In the genomic region with DNA sequence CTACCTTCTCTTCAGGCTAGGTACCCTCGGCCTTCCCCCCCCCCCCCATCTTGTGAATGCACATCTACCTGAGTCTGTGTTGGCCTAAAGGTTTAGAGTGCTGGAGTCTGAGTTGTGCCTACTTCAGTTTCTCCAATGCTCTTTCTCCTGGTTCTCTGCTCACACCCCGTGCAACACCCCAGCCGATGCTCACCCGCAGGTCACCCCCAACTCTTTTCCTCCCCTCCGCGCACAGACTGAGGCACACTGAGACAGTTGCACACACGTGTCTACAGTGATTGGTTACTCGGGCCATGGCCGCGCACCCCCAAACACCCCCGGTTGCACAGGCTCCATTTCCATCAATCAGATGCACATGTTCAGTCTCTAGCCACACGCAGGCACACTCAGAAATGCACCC, we compare ENCODE assay signal across 22 mouse cellular contexts. TPM values are rescaled to one million over a fixed set of nuclear protein-coding genes. Genes with fewer than 3 reads are reported as not detected.
A peak's percentile ranks its signal among the peaks of the same experiment; 100 is the strongest.
DNase-seq lines count a peak whose midpoint lies in the region; ATAC-seq lines count a peak whose summit lies in the region.
"Had no signal": no experiment of that assay in that cellular context is flagged by ENCODE, and none has a peak within 500 bp of the region (broad histone marks: within the 10 kb centered on the region; RNA-seq: fewer than 3 reads in every experiment).

No protein-coding gene starts in this region.

- H3K36me3 ChIP-seq in forebrain, embryonic 11.5 days (ENCODE audit: control insufficient read depth, insufficient read depth, low read length) = no peaks in the 10 kb centered on the region
- no peaks in the 10 kb centered on the region for H3K36me3 ChIP-seq in forebrain, embryonic 10.5 days (replicated peaks)
- H3K36me3 ChIP-seq in midbrain, embryonic 11.5 days (ENCODE audit: control insufficient read depth, insufficient read depth, low read length) = no peaks in the 10 kb centered on the region
- H3K36me3 ChIP-seq in midbrain, embryonic 16.5 days (ENCODE audit: control insufficient read depth, insufficient read depth, low read length) = no peaks in the 10 kb centered on the region
- H3K36me3 ChIP-seq in neural tube, embryonic 15.5 days = no peaks in the 10 kb centered on the region
- H3K36me3 ChIP-seq: forebrain, embryonic 15.5 days; G1E; heart, embryonic 15.5 days had no signal

- no peak for ATAC-seq in forebrain, embryonic 11.5 days (replicated peaks; ENCODE audit: low FRiP score)
- no peak for ATAC-seq in midbrain, embryonic 11.5 days (ENCODE audit: low FRiP score)
- ATAC-seq in midbrain, embryonic 16.5 days = no peak
- ATAC-seq in neural tube, embryonic 15.5 days (ENCODE audit: low FRiP score) = no peak
- ATAC-seq: CD4-positive, CD25-positive, alpha-beta regulatory T cell, adult 4 months; forebrain, embryonic 15.5 days; intestine, embryonic 16.5 days had no signal

- H3K27me3 ChIP-seq in forebrain, embryonic 11.5 days (ENCODE audit: control insufficient read depth, insufficient read depth, low read length) = peaks cover 88% of the 10 kb centered on the region
- peaks cover 100% of the 10 kb centered on the region for H3K27me3 ChIP-seq in forebrain, embryonic 10.5 days (ENCODE audit: poor library complexity, severe bottlenecking)
- peaks cover 97% of the 10 kb centered on the region for H3K27me3 ChIP-seq in midbrain, embryonic 11.5 days (ENCODE audit: control insufficient read depth, insufficient read depth, low read length)
- peaks cover 57% of the 10 kb centered on the region for H3K27me3 ChIP-seq in midbrain, embryonic 16.5 days (ENCODE audit: control insufficient read depth, insufficient read depth, low read depth, low read length)
- H3K27me3 ChIP-seq in neural tube, embryonic 15.5 days (replicated peaks) = peaks cover 48% of the 10 kb centered on the region

- intact Hi-C loops in left cerebral cortex, postnatal 10 days (cut with DNase I) = no loop called here
- intact Hi-C loops in left cerebral cortex, postnatal 14 days (cut with DNase I) = no loop called here

- H3K9me3 ChIP-seq in forebrain, embryonic 11.5 days (ENCODE audit: control insufficient read depth, low read length) = no peaks in the 10 kb centered on the region
- H3K9me3 ChIP-seq in forebrain, embryonic 10.5 days = no peaks in the 10 kb centered on the region
- no peaks in the 10 kb centered on the region for H3K9me3 ChIP-seq in midbrain, embryonic 11.5 days (ENCODE audit: control insufficient read depth, low read length)
- no peaks in the 10 kb centered on the region for H3K9me3 ChIP-seq in midbrain, embryonic 16.5 days (replicated peaks; ENCODE audit: control insufficient read depth, low read length, poor library complexity, severe bottlenecking)
- no peaks in the 10 kb centered on the region for H3K9me3 ChIP-seq in neural tube, embryonic 15.5 days (replicated peaks)
- H3K9me3 ChIP-seq: forebrain, embryonic 15.5 days; heart, embryonic 15.5 days had no signal

- WGBS in forebrain, embryonic 11.5 days = 5% methylated on average over 11 of the region's 12 CpGs
- 5% methylated on average over 12 of the region's 12 CpGs for WGBS in forebrain, embryonic 10.5 days
- WGBS in midbrain, embryonic 11.5 days = 6% methylated on average over 12 of the region's 12 CpGs
- 4% methylated on average over 12 of the region's 12 CpGs for WGBS in midbrain, embryonic 16.5 days
- 3% methylated on average over 12 of the region's 12 CpGs for WGBS in neural tube, embryonic 15.5 days

- no peak overlapping the region for H3K4me2 ChIP-seq in forebrain, embryonic 11.5 days (ENCODE audit: low read depth, low read length, severe bottlenecking)
- no peak overlapping the region for H3K4me2 ChIP-seq in midbrain, embryonic 11.5 days
- H3K4me2 ChIP-seq in midbrain, embryonic 16.5 days (ENCODE audit: low read length) = no peak overlapping the region
- peak overlapping the region; percentile 66 for H3K4me2 ChIP-seq in neural tube, embryonic 15.5 days
- H3K4me2 ChIP-seq: forebrain, embryonic 15.5 days; heart, embryonic 11.5 days; heart, embryonic 15.5 days had no signal

- no peak overlapping the region for H3K9ac ChIP-seq in forebrain, embryonic 11.5 days (ENCODE audit: low read length)
- H3K9ac ChIP-seq in midbrain, embryonic 11.5 days (ENCODE audit: low read length) = no peak overlapping the region
- no peak overlapping the region for H3K9ac ChIP-seq in midbrain, embryonic 16.5 days (ENCODE audit: low read depth, low read length)
- H3K9ac ChIP-seq in neural tube, embryonic 15.5 days (replicated peaks) = no peak overlapping the region
- H3K9ac ChIP-seq: forebrain, embryonic 15.5 days; heart, embryonic 15.5 days had no signal

- peak; percentile 50 for DNase-seq in forebrain, embryonic 11.5 days (ENCODE audit: low spot score)
- no peak for DNase-seq in forebrain, embryonic 10.5 days (ENCODE audit: extremely low spot score, low spot score)
- peak; percentile 92 for DNase-seq in midbrain, embryonic 11.5 days (ENCODE audit: low spot score, missing footprints)
- DNase-seq in neural tube, embryonic 10.5 days (ENCODE audit: extremely low spot score, low spot score) = peak; percentile 30
- DNase-seq in left cerebral cortex, postnatal 10 days (ENCODE audit: extremely low spot score in 1 of 2, low spot score in 2 of 2) = no peak
- DNase-seq in left cerebral cortex, postnatal 14 days (ENCODE audit: low spot score in 2 of 2) = no peak
- DNase-seq: adrenal gland, postnatal 10 days; cerebellum, adult 11-12 months; cerebellum, adult 9-10 months; cerebellum, postnatal 36 days; gastrocnemius, postnatal 10 days; heart, adult 2 months; heart, postnatal 14 days had no signal

- H3K4me1 ChIP-seq in forebrain, embryonic 11.5 days (replicated peaks; ENCODE audit: control insufficient read depth, insufficient read depth, low read length) = peaks cover 11% of the 10 kb centered on the region
- H3K4me1 ChIP-seq in forebrain, embryonic 10.5 days = peaks cover 47% of the 10 kb centered on the region
- H3K4me1 ChIP-seq in midbrain, embryonic 11.5 days (ENCODE audit: control insufficient read depth, insufficient read depth, low read length) = peaks cover 16% of the 10 kb centered on the region
- peaks cover 4% of the 10 kb centered on the region for H3K4me1 ChIP-seq in midbrain, embryonic 16.5 days (ENCODE audit: control insufficient read depth, insufficient read depth, low read length)
- peaks cover 84% of the 10 kb centered on the region for H3K4me1 ChIP-seq in neural tube, embryonic 15.5 days

- no peak overlapping the region for H3K4me3 ChIP-seq in forebrain, embryonic 11.5 days (ENCODE audit: low read depth, low read length)
- H3K4me3 ChIP-seq in forebrain, embryonic 10.5 days = no peak overlapping the region
- no peak overlapping the region for H3K4me3 ChIP-seq in midbrain, embryonic 11.5 days (ENCODE audit: low read depth, low read length)
- no peak overlapping the region for H3K4me3 ChIP-seq in midbrain, embryonic 16.5 days (ENCODE audit: low read depth, low read length)
- no peak overlapping the region for H3K4me3 ChIP-seq in neural tube, embryonic 15.5 days (replicated peaks)
- H3K4me3 ChIP-seq: forebrain, embryonic 15.5 days; heart, adult 2 months; heart, embryonic 15.5 days had no signal

- no peak overlapping the region for H3K27ac ChIP-seq in forebrain, embryonic 11.5 days (ENCODE audit: low read depth, low read length)
- no peak overlapping the region for H3K27ac ChIP-seq in forebrain, embryonic 10.5 days
- H3K27ac ChIP-seq in midbrain, embryonic 11.5 days (ENCODE audit: low read depth, low read length) = no peak overlapping the region
- H3K27ac ChIP-seq in midbrain, embryonic 16.5 days (ENCODE audit: low read length) = no peak overlapping the region
- no peak overlapping the region for H3K27ac ChIP-seq in neural tube, embryonic 15.5 days (replicated peaks)
- H3K27ac ChIP-seq: forebrain, embryonic 15.5 days; heart, adult 2 months; heart, embryonic 15.5 days had no signal

RNA-seq across cellular contexts. Expression of a gene that starts 7.5 kb away (rescaled TPM):
- polyA plus RNA-seq in forebrain, embryonic 11.5 days (2014; fragmentation: Nextera tagmentation; extraction: Ambion mirVana) = 0.11 TPM in 1 of 2 replicates, not detected in the other
- polyA plus RNA-seq in forebrain, embryonic 10.5 days (2016; fragmentation: Nextera tagmentation; extraction: Ambion mirVana) = not detected in 2 replicates
- polyA plus RNA-seq in midbrain, embryonic 11.5 days (2014; fragmentation: Nextera tagmentation; extraction: Ambion mirVana) = not detected in 2 replicates
- polyA plus RNA-seq in midbrain, embryonic 16.5 days (2015; fragmentation: Nextera tagmentation; extraction: Ambion mirVana) = 0.07 and 0.08 TPM in 2 replicates
- 10.9 and 16.9 TPM in 2 replicates for polyA plus RNA-seq in neural tube, embryonic 15.5 days (2015; fragmentation: Nextera tagmentation; extraction: Ambion mirVana)
- not detected for total RNA-seq in left cerebral cortex, postnatal 10 days (2021)
- under 1 TPM in 1 of 2 experiments, not detected in 1; 0.13 TPM for total RNA-seq in left cerebral cortex, postnatal 14 days (2021)
- total RNA-seq: G1E; heart, postnatal 14 days; hematopoietic stem cell, adult 5-6 weeks had no signal
- polyA plus RNA-seq: CD4-positive, CD25-positive, alpha-beta regulatory T cell, adult 4 months; forebrain, embryonic 15.5 days; G1E; heart, adult 2 months; heart, embryonic 15.5 days; intestine, embryonic 16.5 days had no signal

Comparison
In these comparisons a context has a peak if more than half of its experiments do, and no peak if none do; other contexts are left out.
1. DNase-seq: peak in forebrain, embryonic 11.5 days (single experiment), midbrain, embryonic 11.5 days (single experiment) and neural tube, embryonic 10.5 days (single experiment); none in forebrain, embryonic 10.5 days (single experiment), left cerebral cortex, postnatal 10 days (0 of 2) and left cerebral cortex, postnatal 14 days (0 of 2).
2. RNA of a gene that starts 7.5 kb away (polyA plus RNA-seq): 10.9 to 16.9 TPM in neural tube, embryonic 15.5 days; 0.07 to 0.08 TPM in midbrain, embryonic 16.5 days, not detected in midbrain, embryonic 11.5 days, not detected in forebrain, embryonic 10.5 days and 0.11 TPM in forebrain, embryonic 11.5 days; every median in the first group is over 10 times any median in the second.